Mouse (Mus musculus): ENCODE results near the gene Pitpnm1. TPM values are rescaled to one million over a fixed set of nuclear protein-coding genes. Genes with fewer than 3 reads are reported as not detected.

The Pitpnm1 gene
- total and polyA plus RNA-seq, 3 experiments, result 87.4 to 164 (median 87.6) TPM

DNA sequence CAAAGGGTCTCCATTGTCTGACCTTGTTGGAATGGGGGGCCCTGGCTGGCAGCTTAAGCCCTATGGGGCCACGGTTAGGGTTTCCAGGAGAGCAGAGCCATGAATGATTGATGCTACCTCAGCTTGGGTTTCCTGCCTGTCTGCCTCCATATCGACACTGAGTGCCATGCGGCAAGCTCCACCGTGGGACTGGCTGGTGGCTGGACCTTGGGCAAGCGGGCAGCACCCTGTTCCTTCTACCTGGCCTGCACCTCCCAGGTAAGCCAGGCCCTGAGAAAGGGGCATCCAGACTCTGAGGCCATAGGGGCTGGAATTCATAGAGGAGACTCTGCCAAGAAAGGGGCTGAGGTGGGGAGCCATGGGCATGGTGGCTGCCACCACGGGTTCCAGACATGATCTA lies 40.3 kb downstream of the Pitpnm1 start:
- DNase-seq, result no peak

DNA sequence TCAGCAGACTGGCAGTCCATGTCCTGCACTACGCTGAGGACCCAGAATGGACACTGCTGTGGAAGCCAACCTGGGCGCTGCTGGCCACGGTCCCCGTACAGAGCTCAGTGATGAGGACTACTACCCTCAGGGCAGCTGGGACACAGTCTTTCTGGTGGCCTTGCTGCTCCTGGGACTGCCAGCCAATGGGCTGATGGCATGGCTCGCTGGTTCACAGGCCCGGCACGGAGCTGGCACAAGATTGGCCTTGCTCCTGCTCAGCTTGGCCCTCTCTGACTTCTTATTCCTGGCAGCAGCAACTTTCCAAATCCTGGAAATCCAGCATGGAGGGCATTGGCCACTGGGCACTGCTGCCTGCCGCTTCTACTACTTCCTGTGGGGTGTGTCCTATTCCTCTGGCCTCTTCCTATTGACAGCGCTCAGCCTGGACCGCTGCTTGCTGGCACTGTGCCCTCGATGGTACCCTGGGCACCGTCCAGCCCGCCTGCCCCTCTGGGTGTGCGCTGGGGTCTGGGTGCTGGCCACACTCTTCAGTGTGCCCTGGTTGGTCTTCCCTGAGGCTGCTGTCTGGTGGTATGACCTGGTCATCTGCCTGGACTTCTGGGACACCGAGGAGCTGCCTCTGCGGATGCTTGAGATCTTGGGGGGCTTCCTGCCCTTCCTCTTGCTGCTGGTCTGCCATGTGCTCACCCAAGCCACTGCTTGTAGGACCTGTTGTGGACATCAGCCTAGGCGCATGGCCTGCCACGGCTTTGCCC lies 42.8 kb downstream of the Pitpnm1 start:
- DNase-seq, result no peak

DNA sequence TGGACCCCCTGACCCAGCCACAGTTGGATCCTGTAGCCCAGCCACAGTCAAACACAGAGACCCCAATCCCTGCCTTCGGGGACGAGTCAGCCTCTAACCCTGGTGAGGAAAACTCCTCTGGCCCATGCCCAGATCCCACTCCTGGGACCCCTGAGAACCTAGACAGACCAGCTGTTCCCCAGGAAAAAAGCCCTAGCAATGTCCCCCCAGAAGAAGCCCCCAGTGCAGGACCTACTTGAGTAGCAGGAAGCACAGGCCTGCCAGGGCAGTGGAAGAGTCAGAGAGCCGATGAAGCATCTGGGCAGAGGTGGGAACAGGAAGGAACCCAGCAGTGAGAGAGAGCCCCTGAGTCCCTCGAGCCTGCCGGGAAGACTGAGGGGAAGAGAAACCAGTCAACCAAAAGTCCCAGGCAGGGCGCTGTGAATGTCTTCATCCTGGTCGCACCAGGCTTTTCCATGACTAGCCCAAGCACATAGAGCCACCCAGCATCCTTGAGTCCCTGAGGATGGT lies 44.0 kb downstream of the Pitpnm1 start, which contains the start of gene Cabp4:
Gene Cabp4, minus strand, starts transcription at position 275 of the 510 bp plus-strand sequence.
- DNase-seq, result no peak

DNA sequence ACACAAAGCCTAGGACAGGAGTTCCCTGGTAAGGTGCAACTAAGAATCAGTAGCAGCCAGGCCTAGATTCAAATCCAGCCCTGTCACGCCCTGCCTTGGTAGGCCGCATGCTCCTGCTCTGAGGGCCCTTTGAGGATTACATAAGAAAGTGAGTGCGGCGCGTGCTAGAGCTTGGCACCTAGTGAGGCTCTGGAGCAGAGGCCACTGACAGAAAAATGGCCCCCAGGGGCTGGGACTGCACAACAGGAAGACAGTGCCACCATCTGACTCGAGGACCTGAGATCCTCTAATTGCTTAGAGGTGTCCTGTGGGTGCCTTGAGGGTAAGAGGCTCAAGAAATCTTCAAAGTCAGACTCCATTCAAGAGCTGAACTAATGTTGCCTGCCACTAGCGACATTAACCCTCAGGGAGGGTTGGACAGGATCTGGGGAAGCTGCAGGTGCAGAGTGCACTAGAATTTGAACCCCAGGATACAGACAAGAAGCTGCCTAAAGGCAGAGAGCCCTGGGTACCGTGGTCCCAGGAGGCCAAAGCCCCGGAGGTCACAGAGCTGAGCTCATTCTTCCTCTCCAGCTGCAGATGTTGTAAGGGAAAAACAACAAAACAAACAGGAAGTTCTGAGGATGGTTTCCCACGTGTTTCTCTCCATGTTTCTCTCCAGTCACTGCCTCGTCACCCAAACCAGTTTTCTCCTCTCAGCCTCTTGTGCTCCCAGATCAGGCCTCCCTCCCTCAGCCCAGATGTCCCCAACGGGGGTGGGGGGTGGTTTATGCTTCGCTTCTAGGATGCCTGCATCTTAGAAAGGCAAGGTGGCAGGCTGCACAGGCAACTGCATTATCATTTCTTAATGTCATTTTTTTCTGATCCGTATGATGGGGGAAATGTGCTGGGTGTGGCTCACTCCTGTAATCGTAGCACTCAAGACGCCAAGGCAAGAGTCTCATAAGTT lies 45.0 kb downstream of the Pitpnm1 start:
- no peak for DNase-seq

- no peak for DNase-seq
Measured at GRCm38 (mm10) chr19:4145936-4146335, 46.1 kb downstream of the Pitpnm1 start.

DNA sequence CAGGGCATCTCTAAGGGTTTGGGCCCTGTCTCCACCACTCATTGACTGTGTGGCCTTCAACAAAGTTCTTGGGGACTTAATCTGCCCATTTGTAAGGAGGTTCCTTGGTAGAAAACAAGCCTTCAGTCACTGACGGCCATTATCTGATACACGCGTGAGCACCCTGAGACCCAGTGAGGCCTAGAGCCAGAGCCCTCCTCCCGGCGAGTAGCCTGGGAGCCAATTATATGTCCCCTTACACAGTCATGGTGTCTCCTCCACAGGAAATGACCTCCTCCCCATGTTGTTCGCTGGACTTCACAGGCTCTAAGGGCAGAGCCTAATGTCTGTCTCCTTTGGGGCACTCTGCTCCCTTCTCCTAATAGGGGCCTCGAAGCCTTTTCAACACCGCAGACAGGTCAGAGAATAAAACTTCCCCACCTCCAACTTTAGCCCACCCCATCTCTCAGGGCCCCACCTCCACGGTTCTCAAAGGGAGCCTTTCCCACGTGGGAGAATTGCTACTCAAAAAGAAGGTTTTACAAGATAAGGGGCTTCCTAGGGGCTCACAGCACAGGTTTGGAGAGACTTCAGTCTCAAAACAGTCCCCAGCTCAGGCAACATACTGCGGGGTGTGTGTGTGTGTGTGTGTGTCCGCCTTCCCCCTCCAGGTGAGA lies 46.7 kb downstream of the Pitpnm1 start:
- DNase-seq, result no peak

DNA sequence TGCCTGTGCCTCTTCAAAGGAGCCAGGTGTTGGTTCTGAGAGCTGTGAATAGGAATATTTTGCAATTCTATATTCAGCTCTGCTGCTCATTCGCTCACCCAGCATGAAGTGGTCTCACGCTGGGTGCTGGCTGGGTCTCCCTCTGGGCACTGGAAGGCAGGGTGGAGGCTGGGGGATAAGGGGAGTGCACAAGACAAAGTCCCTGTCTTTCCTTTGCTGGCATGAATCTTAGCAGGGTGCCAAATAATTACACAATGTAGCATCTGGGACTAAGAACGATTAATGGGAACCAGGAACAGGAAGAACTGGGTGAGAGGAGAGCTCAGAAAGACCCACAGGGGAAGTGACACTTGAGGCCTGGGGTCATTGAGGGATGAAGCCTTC lies 47.2 kb downstream of the Pitpnm1 start:
- DNase-seq, result no peak

- DNase-seq, result no peak
Measured at GRCm38 (mm10) chr19:4147782-4148490, 48.1 kb downstream of the Pitpnm1 start.

- DNase-seq, result peak; percentile 99
Measured at GRCm38 (mm10) chr19:4148491-4148806, 48.7 kb downstream of the Pitpnm1 start, which contains the start of gene Coro1b. Coro1b (plus strand) TSS chr19:4148619.

DNA sequence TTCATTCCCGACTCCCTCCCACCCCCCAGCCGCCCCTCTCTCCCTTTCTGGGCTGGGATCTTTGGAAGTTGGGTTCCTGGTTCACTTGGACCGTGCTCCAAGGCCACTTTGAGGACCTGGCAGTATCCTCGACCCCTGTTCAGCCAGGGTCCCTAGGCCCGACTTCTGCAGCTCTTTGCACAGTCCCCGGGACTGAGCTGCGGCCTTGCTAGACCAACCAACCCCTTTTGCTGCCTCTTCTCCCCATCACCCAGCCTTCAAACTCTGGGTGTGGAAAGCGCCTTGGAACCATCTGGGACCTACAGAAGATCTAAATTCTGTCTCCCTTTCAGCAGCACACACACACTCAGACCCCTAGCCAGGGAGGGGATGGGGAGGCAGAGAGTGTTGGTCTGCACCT lies 49.0 kb downstream of the Pitpnm1 start:
- no peak for DNase-seq

GRCm38 (mm10) chr19:4149283-4149682 lies 49.5 kb downstream of the Pitpnm1 start:
- DNase-seq, result no peak

DNA sequence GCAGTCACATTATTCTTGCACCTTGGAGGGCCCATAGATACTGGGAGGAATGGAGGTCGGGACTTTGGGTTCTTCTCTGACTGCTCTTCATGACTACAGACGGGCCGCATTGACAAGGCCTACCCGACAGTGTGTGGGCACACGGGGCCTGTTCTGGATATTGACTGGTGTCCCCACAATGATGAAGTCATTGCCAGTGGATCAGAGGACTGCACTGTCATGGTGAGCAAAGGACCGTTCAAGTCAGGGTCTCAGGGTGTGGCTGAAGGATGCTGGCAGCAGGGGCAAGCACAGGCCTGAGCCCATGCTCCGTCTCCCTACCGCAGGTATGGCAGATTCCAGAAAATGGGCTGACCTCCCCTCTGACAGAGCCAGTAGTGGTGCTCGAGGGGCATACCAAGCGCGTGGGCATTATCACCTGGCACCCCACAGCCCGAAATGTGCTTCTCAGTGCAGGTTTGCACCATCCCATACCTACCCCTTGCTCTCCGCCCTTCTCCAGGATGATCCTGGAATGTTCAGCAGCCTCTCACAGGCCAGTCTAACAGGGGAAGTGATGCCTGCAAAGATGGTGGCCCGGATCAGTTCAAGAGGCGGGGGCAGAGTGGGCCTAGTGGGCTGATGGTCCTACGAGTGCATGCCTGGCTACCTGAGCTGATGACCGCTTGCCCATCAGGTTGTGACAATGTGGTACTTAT lies 50.1 kb downstream of the Pitpnm1 start:
- no peak for DNase-seq

DNA sequence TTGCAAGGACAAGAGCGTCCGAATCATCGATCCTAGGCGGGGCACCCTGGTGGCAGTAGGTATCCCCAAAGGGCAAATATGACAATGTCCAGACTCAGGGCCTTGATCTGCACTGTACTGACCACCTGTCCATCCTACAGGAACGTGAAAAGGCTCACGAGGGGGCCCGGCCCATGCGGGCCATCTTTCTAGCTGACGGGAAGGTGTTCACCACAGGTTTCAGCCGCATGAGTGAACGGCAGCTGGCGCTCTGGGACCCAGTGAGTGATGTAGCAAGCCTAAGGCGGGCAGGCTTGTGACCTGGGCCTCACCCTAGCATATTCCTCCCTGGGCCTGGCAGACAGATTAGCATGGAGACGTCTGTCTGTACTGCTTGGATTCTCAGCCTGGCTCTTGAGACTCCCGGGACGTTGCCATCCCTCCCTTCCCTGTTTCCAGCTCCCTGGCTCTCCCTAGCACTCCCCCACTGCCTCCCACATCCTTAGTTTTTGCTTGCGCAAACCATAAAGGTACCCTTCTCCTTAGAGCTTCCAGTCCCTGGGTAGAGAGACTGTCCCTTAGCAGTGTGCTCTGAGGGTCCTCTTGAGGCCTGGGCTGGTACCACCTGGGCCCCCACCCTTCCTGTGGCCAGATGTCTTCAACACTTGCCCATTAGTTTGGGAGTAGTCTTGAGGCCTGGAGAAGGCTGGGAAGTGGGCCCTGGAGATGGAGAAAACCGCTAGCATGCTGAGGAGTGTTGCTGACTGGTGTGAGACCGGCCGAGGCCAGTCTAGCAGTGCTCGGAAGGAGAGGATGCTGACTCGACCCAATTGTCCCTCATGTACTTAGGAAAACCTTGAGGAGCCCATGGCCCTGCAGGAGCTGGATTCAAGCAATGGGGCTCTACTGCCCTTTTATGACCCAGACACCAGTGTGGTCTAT lies 51.0 kb downstream of the Pitpnm1 start:
- DNase-seq, result no peak

GRCm38 (mm10) chr19:4151488-4151860 lies 51.7 kb downstream of the Pitpnm1 start:
- no peak for DNase-seq

DNA sequence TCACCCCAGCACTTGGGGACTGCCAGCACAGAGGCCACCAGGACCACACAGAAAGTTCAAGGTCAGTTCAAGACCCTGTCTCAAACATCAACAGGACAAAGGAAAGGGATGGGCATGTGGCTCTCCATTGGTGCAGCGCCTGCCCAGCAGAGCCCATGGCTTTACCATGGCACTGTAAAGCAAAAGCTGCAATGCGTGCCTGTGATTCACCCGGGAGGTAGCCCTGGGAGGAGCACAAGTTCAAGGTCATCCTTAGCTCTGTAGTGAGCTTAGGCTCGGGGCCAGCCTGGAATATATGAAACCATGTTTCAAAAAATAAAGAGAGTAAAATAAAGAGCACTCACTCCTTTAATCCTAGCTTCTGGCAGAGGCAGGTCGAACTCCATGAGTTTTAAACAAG lies 52.1 kb downstream of the Pitpnm1 start:
- peak; percentile 64 for DNase-seq

- no peak for DNase-seq
Measured at GRCm38 (mm10) chr19:4152445-4153231, 52.8 kb downstream of the Pitpnm1 start.

- no peak for DNase-seq
Measured at GRCm38 (mm10) chr19:4153232-4153654, 53.4 kb downstream of the Pitpnm1 start, which contains the start of gene Ptprcap. Ptprcap (plus strand) TSS chr19:4153604.

- DNase-seq, result no peak
Measured at GRCm38 (mm10) chr19:4154437-4155222, 54.8 kb downstream of the Pitpnm1 start.
